11 mouse cellular contexts compared by ENCODE assay signal in the genomic region with DNA sequence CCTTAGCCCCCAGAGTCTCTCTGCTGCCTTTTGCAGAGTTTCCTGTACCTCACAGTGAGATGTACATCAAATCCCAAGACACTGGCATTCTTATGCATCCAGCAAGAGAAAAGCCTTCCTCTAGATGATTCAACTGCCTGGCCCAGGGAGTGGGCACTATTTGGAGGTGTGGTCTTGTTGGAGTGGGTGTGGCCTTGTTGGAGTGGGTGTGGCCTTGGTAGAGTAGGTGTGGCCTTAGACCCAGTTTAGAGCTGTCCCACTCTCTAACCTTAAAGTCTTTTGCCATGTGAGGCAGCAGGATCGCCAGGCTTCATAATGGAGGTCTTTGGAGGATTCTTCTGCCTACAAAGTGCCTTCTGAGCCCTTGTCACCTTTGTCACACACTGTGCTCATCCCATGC.
"Had no signal": no experiment of that assay in that cellular context is flagged by ENCODE, and none has a peak within 500 bp of the region (broad histone marks: within the 10 kb centered on the region; RNA-seq: fewer than 3 reads in every experiment).

No protein-coding gene starts in this region.

- H3K4me3 ChIP-seq: kidney, embryonic 15.5 days; left cerebral cortex, adult 2 months; limb, embryonic 10.5 days; liver, embryonic 15.5 days had no signal

- H3K27ac ChIP-seq: kidney, embryonic 15.5 days; left cerebral cortex, adult 2 months; limb, embryonic 10.5 days; liver, embryonic 15.5 days; stomach, postnatal 0 days had no signal

- H3K9me3 ChIP-seq: kidney, embryonic 15.5 days; limb, embryonic 10.5 days; liver, embryonic 15.5 days had no signal

- H3K36me3 ChIP-seq: kidney, embryonic 15.5 days; limb, embryonic 10.5 days; liver, embryonic 15.5 days had no signal

- H3K27me3 ChIP-seq: kidney, embryonic 15.5 days; liver, embryonic 15.5 days had no signal

- H3K4me1 ChIP-seq: kidney, embryonic 15.5 days; liver, embryonic 15.5 days had no signal

- ATAC-seq: lung, postnatal 0 days had no signal

- H3K4me2 ChIP-seq: kidney, embryonic 15.5 days; liver, embryonic 11.5 days; liver, embryonic 15.5 days had no signal

- H3K9ac ChIP-seq: kidney, embryonic 15.5 days; liver, embryonic 15.5 days had no signal

- DNase-seq: kidney, postnatal 14 days; lung, adult 2 months; lung, postnatal 36 days; thymus, postnatal 4 days had no signal
